Mouse (Mus musculus) cerebellum, adult 9-11 months (tissue): ENCODE data around the gene Orai2.
A peak's percentile ranks its signal among the peaks of the same experiment; 100 is the strongest.
"Not testable (repeated sequence)": the region's sequence is repeated elsewhere in the genome, so short reads cannot be mapped to it uniquely, and the experiment has no call there.

Experiments used
- DNase-seq: peaks from one replicate; pipeline ENCODE4 v3.0.0; 2022

Gene Orai2

DNA sequence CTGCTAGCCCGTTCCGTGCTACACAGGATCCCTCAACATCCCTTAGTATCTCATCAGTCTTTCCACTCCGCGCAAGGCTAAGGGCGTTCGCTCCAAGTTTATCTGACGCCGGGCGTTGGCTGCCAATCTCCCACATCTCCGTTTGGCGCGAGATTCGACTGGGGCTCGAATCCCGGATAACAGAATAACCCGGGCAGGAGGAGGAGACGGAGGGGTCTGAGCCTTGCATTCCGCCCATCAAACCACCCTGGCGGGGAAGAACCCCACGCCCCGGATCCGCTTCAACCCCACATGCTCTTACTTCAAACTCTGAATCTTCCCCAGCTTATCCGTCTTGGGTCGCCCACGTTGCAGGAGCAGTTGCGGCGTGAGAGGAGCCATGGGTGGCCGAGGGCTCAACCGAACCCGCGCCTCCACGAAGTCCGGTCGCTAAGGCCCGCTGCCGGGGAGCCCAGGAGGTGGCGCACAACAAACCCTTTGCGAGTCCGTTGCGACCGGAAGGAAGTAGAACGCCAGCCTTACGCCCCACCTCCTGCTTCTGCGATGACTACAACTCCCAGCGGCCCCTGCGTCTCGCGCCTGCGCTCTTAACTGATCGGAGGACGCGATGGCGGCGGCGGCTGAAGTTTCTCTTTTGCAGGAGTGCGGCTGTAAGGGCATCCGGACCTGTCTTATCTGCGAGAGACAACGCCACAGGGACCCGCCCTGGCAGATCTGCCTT lies 34.8 kb downstream of the Orai2 start, which contains the start of the genes Lrwd1 and Alkbh4:
Lrwd1 (minus strand) TSS at position 504 of the 721 bp plus-strand sequence.
Alkbh4 (plus strand) TSS at position 576 of the 721 bp plus-strand sequence.
- peak; percentile 96 for DNase-seq

DNA sequence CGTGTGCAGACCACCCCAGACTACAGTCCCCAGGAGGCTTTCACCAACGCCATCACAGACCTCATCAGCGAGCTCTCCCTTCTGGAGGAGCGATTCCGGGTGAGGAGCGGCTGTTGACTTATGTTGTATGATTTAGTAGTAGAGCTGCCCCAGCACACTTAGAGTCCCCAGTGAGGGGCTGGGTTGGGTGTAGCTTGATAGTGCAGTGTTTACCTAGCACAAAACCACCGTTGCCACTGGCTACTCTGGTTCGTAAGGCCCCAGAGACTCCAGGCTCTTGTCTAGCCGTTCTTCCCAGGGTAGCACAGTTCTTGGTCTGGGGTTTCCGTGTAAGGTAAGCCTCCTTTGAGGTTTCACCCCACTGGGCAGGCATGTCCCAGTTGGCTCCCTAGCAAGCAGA lies 48.3 kb downstream of the Orai2 start:
- no peak for DNase-seq

DNA sequence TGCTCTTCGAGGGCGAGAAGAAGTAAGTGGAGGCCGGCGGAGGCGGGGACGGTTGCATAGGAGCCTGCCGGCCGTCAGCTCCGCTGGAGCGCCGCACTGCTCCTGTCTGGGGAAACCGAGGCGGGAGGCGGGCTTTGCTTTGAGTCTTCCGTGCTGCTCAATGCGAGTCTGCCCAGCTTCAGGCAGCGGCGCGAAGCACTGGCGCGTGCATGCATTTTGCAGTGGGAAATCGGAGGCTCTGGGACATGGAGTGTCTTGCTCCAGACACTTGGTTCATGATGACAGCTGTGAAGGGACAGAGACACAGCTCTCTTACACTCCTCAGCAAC lies 53.8 kb downstream of the Orai2 start:
- DNase-seq: no peak

DNA sequence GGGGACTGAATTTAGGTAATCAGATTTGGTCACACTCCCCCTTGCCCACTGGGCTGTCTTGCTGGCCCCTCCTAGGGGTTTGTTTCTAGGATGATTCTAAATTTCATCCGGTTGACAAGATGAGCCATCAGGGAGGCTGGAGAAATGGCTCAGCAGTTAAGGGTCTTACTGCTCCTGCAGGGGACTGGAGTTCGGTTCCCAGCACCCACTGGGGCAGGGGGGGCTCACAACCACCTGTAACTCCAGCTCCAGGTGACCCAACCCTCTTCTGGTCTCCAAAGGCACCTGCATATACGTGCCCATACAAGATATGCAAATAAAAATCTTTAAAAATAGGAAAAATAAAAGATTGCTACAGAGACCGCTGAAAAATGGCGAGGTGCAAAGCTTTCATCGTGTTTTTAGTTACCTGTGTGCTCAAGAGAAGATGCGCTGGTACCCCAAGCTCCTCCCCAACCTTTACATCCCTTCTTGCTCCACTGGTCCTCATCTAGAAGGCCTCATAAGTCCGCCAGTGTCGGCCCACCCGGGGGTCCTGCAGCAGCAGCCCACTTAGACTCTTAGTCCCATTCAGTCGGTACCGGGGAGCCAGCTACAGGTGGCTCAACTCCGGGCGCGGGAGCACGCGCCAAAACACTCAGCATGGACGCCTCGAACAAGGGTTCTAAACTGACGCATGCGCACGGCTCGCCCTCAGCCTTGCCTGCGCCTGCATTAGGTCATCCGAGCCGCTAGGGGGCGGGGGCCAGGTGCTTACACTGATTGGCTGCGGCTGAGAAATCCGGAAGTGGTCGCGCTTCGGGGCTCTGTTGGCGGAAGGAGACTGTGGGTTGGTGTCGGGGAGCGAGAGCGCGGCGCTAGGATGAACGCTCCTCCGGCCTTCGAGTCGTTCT lies 54.4 kb downstream of the Orai2 start, which contains the start of gene Polr2j:
Polr2j (plus strand) TSS at position 741 of the 893 bp plus-strand sequence.
- DNase-seq: peak; percentile 96

DNA sequence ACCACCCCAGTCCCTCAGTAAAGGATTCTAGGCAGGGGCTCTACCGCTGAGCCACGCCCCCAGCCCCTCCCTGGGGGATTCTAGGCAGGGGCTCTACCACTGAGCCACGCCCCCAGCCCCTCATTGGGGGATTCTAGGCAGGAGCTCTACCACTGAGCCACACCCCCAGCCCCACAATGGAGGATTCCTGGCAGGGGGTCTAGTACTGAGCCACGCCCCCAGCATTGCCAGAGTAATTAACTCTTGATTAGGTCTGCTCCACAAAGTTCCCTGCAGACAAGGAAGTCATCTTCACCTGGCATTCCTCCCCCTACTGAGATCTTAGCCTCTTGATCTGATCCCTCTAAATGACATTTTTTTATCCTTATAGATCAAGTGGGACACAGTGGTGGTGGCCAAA lies 57.0 kb downstream of the Orai2 start:
- DNase-seq: not testable (repeated sequence)

DNA sequence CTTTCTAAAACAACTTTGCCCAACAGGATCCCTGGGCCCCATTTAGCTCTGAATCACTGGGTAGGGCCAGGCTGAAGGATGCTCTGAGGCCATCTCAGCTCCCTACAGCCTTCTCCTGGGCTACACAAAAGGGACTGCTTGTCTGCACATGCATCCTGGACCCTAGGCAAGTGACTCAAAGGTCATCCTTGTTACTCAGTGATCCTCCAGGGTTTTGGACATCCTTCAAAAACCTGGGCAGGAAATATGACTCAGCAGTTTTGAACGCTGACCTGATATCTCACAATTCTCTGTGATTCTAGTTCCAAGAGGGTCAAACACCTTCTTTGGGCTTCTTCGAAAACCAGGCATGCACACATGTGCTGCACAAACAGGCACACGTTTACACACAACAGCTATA lies 61.5 kb downstream of the Orai2 start:
- no peak for DNase-seq

DNA sequence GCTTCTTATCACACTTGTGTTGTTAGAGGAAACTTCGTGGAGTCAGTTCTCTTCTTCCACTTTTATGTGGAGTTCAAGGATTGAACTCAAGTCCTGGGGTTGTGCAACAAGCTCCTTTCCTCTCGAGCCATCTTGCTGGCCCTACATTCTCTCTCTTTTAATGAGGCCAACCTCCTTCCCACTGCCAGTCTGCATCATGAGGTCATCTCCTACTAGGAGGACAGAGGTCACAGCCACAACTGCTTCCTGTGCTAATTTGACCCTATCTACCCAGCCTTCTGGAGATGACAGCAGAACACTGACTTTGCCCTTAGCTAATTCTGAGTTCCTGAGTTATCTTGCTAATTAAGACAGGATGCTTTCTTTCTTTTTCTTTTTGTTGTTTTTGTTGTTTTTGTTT lies 62.0 kb downstream of the Orai2 start:
- DNase-seq: no peak

DNA sequence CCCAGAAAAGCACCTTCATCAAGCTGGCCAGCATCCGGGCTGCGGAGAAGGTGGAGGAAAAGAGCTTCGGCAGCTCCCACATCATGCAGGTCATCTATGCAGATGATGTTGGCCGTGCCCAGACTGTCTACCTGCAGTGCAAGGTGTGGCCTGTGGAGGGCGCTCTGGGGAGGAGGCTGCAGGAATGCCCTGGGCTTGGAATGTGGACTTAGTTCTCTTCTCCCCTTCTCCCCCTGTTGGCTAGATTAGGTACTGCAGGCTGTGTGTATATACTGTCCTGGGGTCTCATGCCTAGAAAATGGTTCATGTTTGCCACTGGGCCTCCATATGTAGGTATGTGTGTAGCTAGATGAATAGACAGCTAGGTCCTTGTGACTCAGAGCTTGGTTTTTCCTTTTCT lies 66.0 kb downstream of the Orai2 start:
- no peak for DNase-seq

DNA sequence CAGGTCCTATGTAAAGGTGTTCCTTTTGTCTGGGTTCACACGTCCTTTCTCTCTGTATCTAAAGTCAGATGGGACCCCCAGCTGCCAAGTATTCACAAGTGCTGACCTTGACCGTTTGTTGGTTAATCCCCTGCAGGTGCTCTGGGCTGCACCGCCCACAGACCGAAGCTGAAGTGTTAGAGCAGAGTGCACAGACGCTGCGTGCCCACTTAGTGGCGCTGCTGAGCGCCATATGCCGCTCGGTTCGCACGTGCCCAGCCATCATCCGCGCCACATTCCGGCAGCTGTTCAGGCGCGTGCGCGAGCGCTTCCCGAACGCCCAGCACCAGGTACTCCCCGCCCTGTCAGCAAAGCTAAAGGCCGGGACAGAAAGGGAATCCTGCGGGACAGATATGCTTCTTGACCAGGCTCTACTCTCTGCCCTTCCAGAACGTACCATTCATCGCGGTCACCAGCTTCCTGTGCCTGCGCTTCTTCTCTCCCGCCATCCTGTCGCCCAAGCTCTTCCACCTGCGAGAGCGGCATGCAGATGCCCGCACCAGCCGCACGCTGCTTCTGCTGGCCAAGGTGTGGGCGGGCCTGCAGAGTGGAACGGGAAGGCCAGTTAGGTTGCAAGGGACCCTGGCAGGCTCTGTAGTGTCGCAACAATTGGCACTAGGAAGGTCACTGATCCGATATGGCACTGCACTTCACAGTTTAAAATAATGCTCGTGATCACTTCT lies 68.3 kb downstream of the Orai2 start:
- DNase-seq: peak; percentile 79

DNA sequence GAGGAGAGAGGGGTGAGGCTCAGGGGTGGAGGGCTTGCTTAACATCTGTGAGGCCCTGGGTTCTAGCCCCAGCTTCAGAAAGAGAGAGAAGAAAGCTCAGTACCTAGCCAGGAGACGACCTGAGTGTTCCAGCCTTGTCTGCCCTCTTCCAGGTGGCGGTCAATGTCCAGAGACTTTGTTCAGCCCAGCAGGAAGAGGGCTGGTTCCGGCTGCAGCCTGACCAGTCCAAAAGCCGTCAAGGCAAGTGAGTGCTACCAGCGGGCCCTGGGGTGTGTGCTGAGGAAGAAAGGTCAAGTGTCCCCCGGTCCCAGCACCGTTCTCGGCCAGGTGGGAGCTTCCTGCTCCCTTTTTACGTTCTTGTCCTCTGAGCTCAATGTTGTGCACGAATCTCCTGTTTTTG lies 72.0 kb downstream of the Orai2 start:
- no peak for DNase-seq
